ENCODE assay signal across 23 mouse cellular contexts in genomic region chr3:36798160-36798823, GRCm38 (mm10).
DNase-seq lines count a peak whose midpoint lies in the region; ATAC-seq and TF ChIP-seq lines count a peak whose summit lies in the region.
"Had no signal": no experiment of that assay in that cellular context is flagged by ENCODE, and none has a peak within 500 bp of the region (broad histone marks: within the 10 kb centered on the region; RNA-seq: fewer than 3 reads in every experiment).

No protein-coding gene starts in this region.

- H3K4me1 ChIP-seq in liver, embryonic 11.5 days (replicated peaks; ENCODE audit: control insufficient read depth, insufficient read depth, low read length), result no peaks in the 10 kb centered on the region
- H3K4me1 ChIP-seq in liver, postnatal 0 days (ENCODE audit: insufficient read depth), result no peaks in the 10 kb centered on the region
- H3K4me1 ChIP-seq in intestine, embryonic 16.5 days (ENCODE audit: control insufficient read depth, insufficient read depth, low read length), result no peaks in the 10 kb centered on the region
- H3K4me1 ChIP-seq in neural tube, embryonic 15.5 days, result no peaks in the 10 kb centered on the region
- 0 out of 2 replicates have a peak, but pooled peaks cover 5% of the 10 kb centered on the region for H3K4me1 ChIP-seq in kidney, embryonic 14.5 days (ENCODE audit: control insufficient read depth, insufficient read depth, low read length)
- H3K4me1 ChIP-seq: embryonic facial prominence, embryonic 13.5 days; heart, embryonic 13.5 days; lung, embryonic 15.5 days; midbrain, embryonic 15.5 days had no signal

- WGBS in liver, embryonic 11.5 days, result 46% methylated on average over 12 of the region's 13 CpGs
- 46% methylated on average over 13 of the region's 13 CpGs for WGBS in liver, postnatal 0 days (ENCODE audit: insufficient replicate concordance)
- 57% methylated on average over 13 of the region's 13 CpGs for WGBS in intestine, embryonic 16.5 days
- 41% methylated on average over 13 of the region's 13 CpGs for WGBS in neural tube, embryonic 15.5 days
- 61% methylated on average over 13 of the region's 13 CpGs for WGBS in kidney, embryonic 14.5 days

- H3K27me3 ChIP-seq in liver, embryonic 11.5 days (replicated peaks; ENCODE audit: control insufficient read depth, insufficient read depth, low read length), result no peaks in the 10 kb centered on the region
- H3K27me3 ChIP-seq in liver, postnatal 0 days (ENCODE audit: insufficient read depth, low read length), result no peaks in the 10 kb centered on the region
- H3K27me3 ChIP-seq in intestine, embryonic 16.5 days (replicated peaks; ENCODE audit: control insufficient read depth, insufficient read depth, low read length), result no peaks in the 10 kb centered on the region
- H3K27me3 ChIP-seq in neural tube, embryonic 15.5 days (replicated peaks), result no peaks in the 10 kb centered on the region
- H3K27me3 ChIP-seq in kidney, embryonic 14.5 days (ENCODE audit: control insufficient read depth, insufficient read depth, low read length), result no peaks in the 10 kb centered on the region
- H3K27me3 ChIP-seq: embryonic facial prominence, embryonic 13.5 days; heart, embryonic 13.5 days; lung, embryonic 15.5 days; midbrain, embryonic 15.5 days had no signal

- ATAC-seq in liver, embryonic 11.5 days (replicated peaks; ENCODE audit: low FRiP score), result peak; percentile 66
- ATAC-seq in liver, postnatal 0 days, result no peak
- peak; percentile 97 for ATAC-seq in intestine, embryonic 16.5 days
- peak; percentile 68 for ATAC-seq in neural tube, embryonic 15.5 days (ENCODE audit: low FRiP score)
- no peak for ATAC-seq in kidney, embryonic 14.5 days (ENCODE audit: low FRiP score, low TSS enrichment)
- ATAC-seq: forebrain, embryonic 14.5 days; hindbrain, postnatal 0 days; midbrain, embryonic 15.5 days had no signal

- no peaks in the 10 kb centered on the region for H3K36me3 ChIP-seq in liver, embryonic 11.5 days (ENCODE audit: control insufficient read depth, insufficient read depth, low read length)
- H3K36me3 ChIP-seq in liver, postnatal 0 days (replicated peaks; ENCODE audit: insufficient read depth, low read length), result no peaks in the 10 kb centered on the region
- H3K36me3 ChIP-seq in intestine, embryonic 16.5 days (ENCODE audit: control insufficient read depth, insufficient read depth, low read length), result no peaks in the 10 kb centered on the region
- H3K36me3 ChIP-seq in neural tube, embryonic 15.5 days, result no peaks in the 10 kb centered on the region
- H3K36me3 ChIP-seq in kidney, embryonic 14.5 days (ENCODE audit: control insufficient read depth, insufficient read depth, low read length), result no peaks in the 10 kb centered on the region
- H3K36me3 ChIP-seq: embryonic facial prominence, embryonic 13.5 days; heart, embryonic 13.5 days; lung, embryonic 15.5 days; midbrain, embryonic 15.5 days had no signal

- H3K9ac ChIP-seq in liver, embryonic 11.5 days (ENCODE audit: low read depth, low read length), result no peak overlapping the region
- no peak overlapping the region for H3K9ac ChIP-seq in liver, postnatal 0 days (replicated peaks)
- no peak overlapping the region for H3K9ac ChIP-seq in intestine, embryonic 16.5 days (ENCODE audit: low read depth, low read length)
- H3K9ac ChIP-seq in neural tube, embryonic 15.5 days (replicated peaks), result no peak overlapping the region
- H3K9ac ChIP-seq in kidney, embryonic 14.5 days (ENCODE audit: low read depth, low read length), result no peak overlapping the region
- H3K9ac ChIP-seq: embryonic facial prominence, embryonic 13.5 days; heart, embryonic 13.5 days; liver, embryonic 14.5 days; lung, embryonic 15.5 days; midbrain, embryonic 15.5 days had no signal

- no peak overlapping the region for H3K27ac ChIP-seq in liver, embryonic 11.5 days (ENCODE audit: low read depth, low read length)
- H3K27ac ChIP-seq in liver, postnatal 0 days (ENCODE audit: low read depth), result no peak overlapping the region
- peak overlapping the region; percentile 70 for H3K27ac ChIP-seq in intestine, embryonic 16.5 days (ENCODE audit: low read length)
- no peak overlapping the region for H3K27ac ChIP-seq in neural tube, embryonic 15.5 days (replicated peaks)
- no peak overlapping the region for H3K27ac ChIP-seq in kidney, embryonic 14.5 days (ENCODE audit: low read depth, low read length)
- H3K27ac ChIP-seq: embryonic facial prominence, embryonic 13.5 days; heart, embryonic 13.5 days; hindbrain, postnatal 0 days; layer of hippocampus, adult 2 months; liver, embryonic 14.5 days; lung, embryonic 15.5 days; midbrain, embryonic 15.5 days had no signal

- TF ChIP-seq EP300 in liver, postnatal 0 days (IDR thresholded peaks at IDR 0.05; ENCODE audit: low read depth), result no peak

- no peaks in the 10 kb centered on the region for H3K9me3 ChIP-seq in liver, embryonic 11.5 days (ENCODE audit: control insufficient read depth, low read length)
- H3K9me3 ChIP-seq in liver, postnatal 0 days (ENCODE audit: low read length), result no peaks in the 10 kb centered on the region
- no peaks in the 10 kb centered on the region for H3K9me3 ChIP-seq in intestine, embryonic 16.5 days (ENCODE audit: control insufficient read depth, low read length)
- no peaks in the 10 kb centered on the region for H3K9me3 ChIP-seq in neural tube, embryonic 15.5 days (replicated peaks)
- H3K9me3 ChIP-seq in kidney, embryonic 14.5 days (ENCODE audit: control insufficient read depth, low read length), result no peaks in the 10 kb centered on the region
- H3K9me3 ChIP-seq: embryonic facial prominence, embryonic 13.5 days; heart, embryonic 13.5 days; lung, embryonic 15.5 days; midbrain, embryonic 15.5 days had no signal

- H3K4me3 ChIP-seq in liver, embryonic 11.5 days (ENCODE audit: low read depth, low read length), result no peak overlapping the region
- H3K4me3 ChIP-seq in liver, postnatal 0 days (ENCODE audit: low read depth, low read length), result no peak overlapping the region
- no peak overlapping the region for H3K4me3 ChIP-seq in intestine, embryonic 16.5 days (ENCODE audit: low read length)
- no peak overlapping the region for H3K4me3 ChIP-seq in neural tube, embryonic 15.5 days (replicated peaks)
- no peak overlapping the region for H3K4me3 ChIP-seq in kidney, embryonic 14.5 days (ENCODE audit: low read length)
- H3K4me3 ChIP-seq: embryonic facial prominence, embryonic 13.5 days; heart, embryonic 13.5 days; layer of hippocampus, adult 2 months; lung, embryonic 15.5 days; midbrain, embryonic 15.5 days had no signal

- H3K4me2 ChIP-seq in liver, embryonic 11.5 days, result peak overlapping the region; percentile 37; the same call in 1 of the 2 replicates
- H3K4me2 ChIP-seq in liver, postnatal 0 days (ENCODE audit: low read depth, low read length), result no peak overlapping the region
- H3K4me2 ChIP-seq in intestine, embryonic 16.5 days (ENCODE audit: low read depth, low read length), result no peak overlapping the region
- H3K4me2 ChIP-seq in neural tube, embryonic 15.5 days, result peak overlapping the region; percentile 38
- H3K4me2 ChIP-seq in kidney, embryonic 14.5 days (replicated peaks; ENCODE audit: low read depth, low read length), result no peak overlapping the region
- H3K4me2 ChIP-seq: embryonic facial prominence, embryonic 13.5 days; heart, embryonic 13.5 days; lung, embryonic 15.5 days; midbrain, embryonic 15.5 days had no signal

- DNase-seq in liver, embryonic 11.5 days (ENCODE audit: low spot score), result no peak
- no peak for DNase-seq in liver, postnatal 0 days
- DNase-seq in ZHBTc4 (ENCODE audit: low read depth, low spot score), result peak; percentile 7
- DNase-seq in embryo, embryonic 9.5 days (ENCODE audit: extremely low spot score), result no peak
- DNase-seq: adrenal gland, adult 2 months; cerebellum, adult 11 months; cerebellum, postnatal 10 days; heart, postnatal 14 days; kidney, adult 2 months; kidney, postnatal 14 days; lung, postnatal 36 days; thymus, adult 2 months had no signal

- TF ChIP-seq CTCF in liver, postnatal 0 days (IDR thresholded peaks at IDR 0.05; ENCODE audit: low read depth), result no peak

Comparison
In these comparisons a context has a peak if more than half of its experiments do, and no peak if none do; other contexts are left out.
1. ATAC-seq: peak in liver, embryonic 11.5 days (single experiment), intestine, embryonic 16.5 days (single experiment) and neural tube, embryonic 15.5 days (single experiment); none in liver, postnatal 0 days (single experiment) and kidney, embryonic 14.5 days (single experiment).
2. H3K4me2 ChIP-seq: peak in liver, embryonic 11.5 days (single experiment) and neural tube, embryonic 15.5 days (single experiment); none in liver, postnatal 0 days (single experiment), intestine, embryonic 16.5 days (single experiment) and kidney, embryonic 14.5 days (single experiment).